Mouse (Mus musculus): ENCODE measurements around the gene Cel. TPM values are rescaled to one million over a fixed set of nuclear protein-coding genes. Genes with fewer than 3 reads are reported as not detected.

The Cel gene
- not detected in 2 replicates for total RNA-seq (2014; rRNA removed)
- polyA plus RNA-seq (2015; fragmentation: Nextera tagmentation; extraction: Ambion mirVana) = not detected in 2 replicates

DNA sequence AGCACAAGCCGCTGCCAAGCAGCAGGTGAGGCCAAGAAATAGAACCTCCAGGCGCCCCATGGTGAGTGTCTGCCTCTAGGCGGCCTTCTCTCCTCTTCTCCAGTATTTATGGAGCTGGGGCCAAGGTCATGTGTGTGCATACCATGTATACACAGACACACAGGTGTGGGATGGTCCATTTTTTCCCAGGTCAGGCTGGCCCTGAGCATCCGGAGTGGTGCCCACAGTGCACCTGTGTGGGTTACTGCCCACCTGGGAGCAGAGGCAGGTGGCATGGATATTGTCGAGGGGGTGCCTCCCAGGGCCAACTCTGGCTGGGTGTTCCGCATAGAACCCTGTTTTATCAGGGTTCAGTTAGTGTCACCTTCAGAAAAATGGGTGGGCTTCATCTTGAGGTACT, at the start of gene Cel:
TSS of gene Cel (minus strand) at position 101 of the 400 bp plus-strand sequence.
- H3K27me3 ChIP-seq (ENCODE audit: insufficient read depth, low read length) = no peaks in the 10 kb centered on the region
- H3K4me2 ChIP-seq (ENCODE audit: low read depth, low read length) = no peak within 1 kb of the TSS
- DNase-seq (ENCODE audit: low spot score) = no peak
- peaks cover 20% of the 10 kb centered on the region for H3K36me3 ChIP-seq (ENCODE audit: insufficient read depth, low read length)
- H3K27ac ChIP-seq = no peak within 1 kb of the TSS
- no peak for TF ChIP-seq CTCF (IDR thresholded peaks at IDR 0.05; ENCODE audit: low read depth)
- ATAC-seq = no peak
- H3K4me3 ChIP-seq (ENCODE audit: low read length) = no peak within 1 kb of the TSS
- no peak within 1 kb of the TSS for H3K9ac ChIP-seq (replicated peaks; ENCODE audit: low read length)
- WGBS = 71% methylated on average over 6 of the region's 6 CpGs
- no peaks in the 10 kb centered on the region for H3K4me1 ChIP-seq (ENCODE audit: insufficient read depth, low read length)
- no peaks in the 10 kb centered on the region for H3K9me3 ChIP-seq (ENCODE audit: low read length)

DNA sequence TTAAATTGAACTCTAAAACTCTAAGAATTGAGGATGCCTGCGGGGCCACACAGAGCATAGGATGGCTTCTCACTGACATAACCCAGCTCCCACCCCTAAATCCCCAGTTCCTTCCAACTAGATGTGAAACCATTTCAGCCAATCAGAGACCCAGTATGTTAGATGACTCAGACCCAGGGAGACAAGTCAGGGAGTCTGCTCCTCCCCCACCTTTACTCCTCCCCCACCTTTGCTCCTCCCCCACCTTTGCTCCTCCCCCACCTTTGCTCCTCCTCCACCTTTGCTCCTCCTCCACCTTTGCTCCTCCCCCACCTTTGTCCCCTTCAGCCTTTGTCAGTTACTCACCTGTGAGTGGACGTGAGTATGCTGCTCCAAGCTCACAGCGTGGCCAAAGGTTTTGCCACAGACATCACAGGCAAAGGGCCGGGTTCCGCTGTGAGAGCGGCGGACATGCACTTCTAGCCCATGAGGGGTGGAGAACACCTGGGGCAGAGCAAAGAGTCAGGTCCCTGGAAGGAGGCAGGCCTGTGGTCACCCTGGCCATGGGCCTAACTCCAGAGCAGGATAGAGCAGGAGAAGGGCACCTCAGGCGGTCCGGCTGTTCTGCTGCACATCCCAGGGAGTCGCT, 49.3 kb upstream of the Cel start:
- Histone ChIP-seq H3K9me3 (ENCODE audit: low read length) (no peaks in the 10 kb centered on the region), H3K9ac (replicated peaks; ENCODE audit: low read length) (no peak overlapping the region), H3K27me3 (ENCODE audit: insufficient read depth, low read length) (no peaks in the 10 kb centered on the region; the same call in 1 of the 2 replicates), H3K36me3 (ENCODE audit: insufficient read depth, low read length) (no peaks in the 10 kb centered on the region), H3K4me3 (ENCODE audit: low read length) (no peak overlapping the region), H3K4me1 (ENCODE audit: insufficient read depth, low read length) (no peaks in the 10 kb centered on the region), H3K27ac (no peak overlapping the region), H3K4me2 (ENCODE audit: low read depth, low read length) (no peak overlapping the region)
- no peak for TF ChIP-seq CTCF (IDR thresholded peaks at IDR 0.05; ENCODE audit: low read depth)
- ATAC-seq = no peak
- no peak for DNase-seq (ENCODE audit: low spot score)
- 67% methylated on average over 10 of the region's 10 CpGs for WGBS

GRCm38 (mm10) chr2:28611407-28611787, 48.2 kb upstream of the Cel start:
- no peaks in the 10 kb centered on the region; the same call in 1 of the 2 replicates for H3K27me3 ChIP-seq (ENCODE audit: insufficient read depth, low read length)
- no peaks in the 10 kb centered on the region for H3K9me3 ChIP-seq (ENCODE audit: low read length)
- no peak overlapping the region for H3K9ac ChIP-seq (replicated peaks; ENCODE audit: low read length)
- no peak overlapping the region for H3K4me2 ChIP-seq (ENCODE audit: low read depth, low read length)
- 85% methylated on average over 17 of the region's 17 CpGs for WGBS
- no peak for TF ChIP-seq CTCF (IDR thresholded peaks at IDR 0.05; ENCODE audit: low read depth)
- H3K4me1 ChIP-seq (ENCODE audit: insufficient read depth, low read length) = no peaks in the 10 kb centered on the region
- no peak overlapping the region for H3K27ac ChIP-seq
- ATAC-seq = no peak
- no peaks in the 10 kb centered on the region for H3K36me3 ChIP-seq (ENCODE audit: insufficient read depth, low read length)
- no peak for DNase-seq (ENCODE audit: low spot score)
- no peak overlapping the region for H3K4me3 ChIP-seq (ENCODE audit: low read length)

GRCm38 (mm10) chr2:28610716-28611406, 47.7 kb upstream of the Cel start:
- Histone ChIP-seq H3K36me3 (ENCODE audit: insufficient read depth, low read length) (no peaks in the 10 kb centered on the region), H3K9ac (replicated peaks; ENCODE audit: low read length) (no peak overlapping the region), H3K9me3 (ENCODE audit: low read length) (no peaks in the 10 kb centered on the region), H3K4me3 (ENCODE audit: low read length) (no peak overlapping the region), H3K27me3 (ENCODE audit: insufficient read depth, low read length) (no peaks in the 10 kb centered on the region; the same call in 1 of the 2 replicates), H3K4me1 (ENCODE audit: insufficient read depth, low read length) (no peaks in the 10 kb centered on the region), H3K27ac (no peak overlapping the region), H3K4me2 (ENCODE audit: low read depth, low read length) (no peak overlapping the region)
- WGBS = 37% methylated on average over 12 of the region's 12 CpGs
- peak; percentile 63 for ATAC-seq
- peak; percentile 49 for DNase-seq (ENCODE audit: low spot score)
- no peak for TF ChIP-seq CTCF (IDR thresholded peaks at IDR 0.05; ENCODE audit: low read depth)

- no peak overlapping the region for H3K4me3 ChIP-seq (ENCODE audit: low read length)
- no peak overlapping the region for H3K9ac ChIP-seq (replicated peaks; ENCODE audit: low read length)
- no peak overlapping the region for H3K4me2 ChIP-seq (ENCODE audit: low read depth, low read length)
- ATAC-seq (no peak), DNase-seq (ENCODE audit: low spot score) (no peak)
- H3K9me3 ChIP-seq (ENCODE audit: low read length) = no peaks in the 10 kb centered on the region
- H3K36me3 ChIP-seq (ENCODE audit: insufficient read depth, low read length) = no peaks in the 10 kb centered on the region
- no peak for TF ChIP-seq CTCF (IDR thresholded peaks at IDR 0.05; ENCODE audit: low read depth)
- H3K27me3 ChIP-seq (ENCODE audit: insufficient read depth, low read length) = no peaks in the 10 kb centered on the region; the same call in 1 of the 2 replicates
- WGBS = 88% methylated on average over 10 of the region's 10 CpGs
- no peaks in the 10 kb centered on the region for H3K4me1 ChIP-seq (ENCODE audit: insufficient read depth, low read length)
- no peak overlapping the region for H3K27ac ChIP-seq
Observed at GRCm38 (mm10) chr2:28609851-28610250, 46.6 kb upstream of the Cel start.

DNA sequence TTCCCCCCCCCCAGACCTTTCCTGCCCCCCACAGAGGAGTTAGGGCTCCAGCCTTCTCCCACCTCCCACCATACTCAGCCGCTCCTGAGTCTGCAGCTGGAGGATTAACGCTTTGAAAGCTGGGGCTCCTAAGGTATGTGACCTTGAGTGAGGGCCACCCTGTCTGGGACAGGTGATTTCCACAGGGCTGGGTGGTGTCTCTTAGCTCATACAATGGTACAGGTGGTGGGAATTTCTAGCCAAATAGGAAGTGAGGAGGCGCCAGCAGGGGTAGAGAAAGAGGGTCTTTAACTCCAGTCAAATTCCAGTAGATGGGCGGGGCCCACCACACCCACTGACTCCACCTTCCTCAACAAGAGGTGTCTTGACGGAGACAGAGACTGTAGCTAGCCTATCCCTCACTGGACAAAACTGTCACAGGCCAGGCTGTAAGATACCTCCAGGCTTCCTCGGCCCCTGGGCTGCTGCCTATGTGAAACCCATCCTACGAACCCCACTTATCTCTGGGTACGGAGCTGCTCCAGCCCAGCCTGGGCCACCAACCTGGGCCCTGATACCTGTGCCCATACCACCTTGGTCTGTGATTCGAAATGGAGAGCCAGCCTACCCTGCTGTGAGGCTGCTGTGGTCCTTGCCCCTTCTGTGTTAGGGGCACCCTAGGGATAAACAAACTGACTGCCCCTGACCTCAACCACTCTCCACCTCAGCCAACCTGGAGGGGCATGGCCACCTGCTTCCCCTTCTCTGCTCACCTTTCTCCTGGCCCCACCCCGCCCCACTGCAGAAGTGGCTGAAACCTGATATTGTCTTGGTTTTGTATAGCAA, 44.4 kb upstream of the Cel start:
- DNase-seq (ENCODE audit: low spot score) = no peak
- H3K27me3 ChIP-seq (ENCODE audit: insufficient read depth, low read length) = no peaks in the 10 kb centered on the region
- H3K4me2 ChIP-seq (ENCODE audit: low read depth, low read length) = no peak overlapping the region
- no peak for ATAC-seq
- H3K4me1 ChIP-seq (ENCODE audit: insufficient read depth, low read length) = no peaks in the 10 kb centered on the region
- H3K9me3 ChIP-seq (ENCODE audit: low read length) = no peaks in the 10 kb centered on the region
- H3K36me3 ChIP-seq (ENCODE audit: insufficient read depth, low read length) = no peaks in the 10 kb centered on the region
- no peak overlapping the region for H3K27ac ChIP-seq
- no peak overlapping the region for H3K4me3 ChIP-seq (ENCODE audit: low read length)
- H3K9ac ChIP-seq (replicated peaks; ENCODE audit: low read length) = no peak overlapping the region
- no peak for TF ChIP-seq CTCF (IDR thresholded peaks at IDR 0.05; ENCODE audit: low read depth)
- 52% methylated on average over 10 of the region's 10 CpGs for WGBS

Measured in hindbrain, postnatal 0 days (tissue).